Mouse (Mus musculus) spleen, adult 2 months (tissue): ENCODE results near the gene Ptpro.

Experiments
- CTCF ChIP-seq: fragments of 200-500 bp; IDR thresholded peaks from 2 replicates; pipeline ENCODE4 v1.5.1; 2011; ENCODE audit warnings: mild to moderate bottlenecking, inconsistent platforms; ENCODE audit not compliant: insufficient read depth, insufficient read length, insufficient replicate concordance; ENCODE audit errors: extremely low read depth
- POLR2A ChIP-seq: fragments of 200-500 bp; IDR thresholded peaks from 2 replicates; pipeline ENCODE4 v1.6.1; 2011; ENCODE audit warnings: low read depth, low read length, inconsistent platforms

DNA sequence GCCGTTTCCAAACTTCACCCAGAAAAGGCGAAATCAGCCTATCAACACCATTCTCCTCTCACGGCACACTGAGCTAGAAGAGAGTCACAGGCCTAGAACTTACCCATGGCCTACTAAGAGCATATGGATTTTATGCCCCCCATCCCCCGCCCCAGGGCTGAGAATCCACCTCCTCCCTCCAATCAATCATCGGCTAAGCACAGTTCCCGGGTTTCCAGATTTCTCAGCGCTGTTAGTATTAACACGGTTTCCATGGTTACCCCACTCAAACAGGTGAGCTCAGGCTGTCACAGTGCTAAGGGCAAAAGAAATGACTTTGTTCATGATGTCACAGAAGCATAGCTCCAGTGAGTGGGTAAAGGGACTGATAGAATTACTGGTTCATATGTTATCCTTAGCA lies 110.1 kb downstream of the Ptpro start:
- no peak for TF ChIP-seq CTCF
- TF ChIP-seq POLR2A = no peak
